Comparison of ENCODE assay signal across 25 mouse cellular contexts in the genomic region with DNA sequence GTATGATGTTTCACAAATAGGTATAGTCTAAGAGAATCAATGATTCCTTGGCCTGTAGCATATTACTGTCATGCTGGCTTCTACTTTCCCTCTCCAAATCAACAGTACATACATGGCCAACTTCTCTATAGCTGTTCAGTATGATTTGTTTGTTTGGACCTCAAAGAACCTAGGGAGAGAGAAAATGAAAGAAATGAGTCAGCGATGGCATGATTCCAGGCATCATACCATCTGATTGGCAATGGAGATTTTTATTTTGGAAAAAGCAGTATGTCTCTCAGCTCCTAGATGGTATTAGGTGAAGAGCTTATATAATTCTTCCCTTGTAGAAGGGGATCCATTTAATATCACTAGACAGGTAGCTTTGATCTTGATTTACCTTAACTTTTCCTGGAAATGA.
"Had no signal": no experiment of that assay in that cellular context is flagged by ENCODE, and none has a peak within 500 bp of the region (broad histone marks: within the 10 kb centered on the region; RNA-seq: fewer than 3 reads in every experiment).

No protein-coding gene starts in this region.

- DNase-seq: gastrocnemius, adult 2 months; gastrocnemius, postnatal 10 days; gastrocnemius, postnatal 25 days; heart, adult 18-20 months; heart, postnatal 10 days; heart, postnatal 4 days; kidney, adult 11 months; kidney, adult 2 months; kidney, adult 9 months; kidney, postnatal 14 days; kidney, postnatal 36 days; layer of hippocampus, postnatal 36 days; left cerebral cortex, postnatal 4 days had no signal

- H3K4me3 ChIP-seq: gastrocnemius, adult 2 months; heart, embryonic 10.5 days; heart, embryonic 12.5 days; hindbrain, embryonic 13.5 days; hindbrain, embryonic 15.5 days; kidney, embryonic 15.5 days; limb, embryonic 13.5 days; limb, embryonic 15.5 days; liver, embryonic 12.5 days had no signal

- ATAC-seq: hindbrain, postnatal 0 days; intestine, embryonic 16.5 days; liver, embryonic 12.5 days had no signal

- H3K27ac ChIP-seq: gastrocnemius, adult 2 months; heart, embryonic 10.5 days; hindbrain, embryonic 13.5 days; hindbrain, embryonic 15.5 days; hindbrain, postnatal 0 days; kidney, embryonic 15.5 days; kidney, postnatal 0 days; limb, embryonic 13.5 days; limb, embryonic 15.5 days; liver, embryonic 12.5 days; liver, embryonic 14.5 days had no signal
